Mouse (Mus musculus): Measurements from ENCODE around the gene Strap. TPM values are rescaled to one million over a fixed set of nuclear protein-coding genes. Genes with fewer than 3 reads are reported as not detected.

Gene Strap
- polyA plus RNA-seq, 1 experiment from 2014 or later: 193 TPM

GRCm38 (mm10) chr6:137735671-137736238, 877 bp downstream of the Strap start:
- Histone ChIP-seq H3K27me3 (ENCODE audit: insufficient read depth, low read length) (no peaks in the 10 kb centered on the region), H3K27ac (ENCODE audit: low read depth) (no peak overlapping the region), H3K4me3 (ENCODE audit: low read depth, low read length) (peak overlapping the region; percentile 78), H3K9ac (peak overlapping the region; percentile 84), H3K4me2 (peak overlapping the region; percentile 77), H3K4me1 (ENCODE audit: insufficient read depth) (peaks cover 10% of the 10 kb centered on the region; the same call in 1 of the 2 replicates), H3K36me3 (ENCODE audit: insufficient read depth) (peaks cover 35% of the 10 kb centered on the region), H3K9me3 (ENCODE audit: low read depth, low read length) (no peaks in the 10 kb centered on the region)
- WGBS: 4% methylated on average over 17 of the region's 17 CpGs
- ATAC-seq (ENCODE audit: insufficient read depth) (no peak), DNase-seq (no peak)
- TF ChIP-seq CTCF (IDR thresholded peaks at IDR 0.05; ENCODE audit: low read depth): no peak

GRCm38 (mm10) chr6:137740972-137741371, 6.1 kb downstream of the Strap start:
- WGBS: 92% methylated on average over 2 of the region's 2 CpGs
- no peak overlapping the region for H3K27ac ChIP-seq (ENCODE audit: low read depth)
- H3K36me3 ChIP-seq (ENCODE audit: insufficient read depth): peaks cover 85% of the 10 kb centered on the region
- no peak overlapping the region for H3K9ac ChIP-seq
- no peak overlapping the region for H3K4me3 ChIP-seq (ENCODE audit: low read depth, low read length)
- no peaks in the 10 kb centered on the region for H3K9me3 ChIP-seq (ENCODE audit: low read depth, low read length)
- no peaks in the 10 kb centered on the region for H3K27me3 ChIP-seq (ENCODE audit: insufficient read depth, low read length)
- H3K4me2 ChIP-seq: no peak overlapping the region
- DNase-seq (no peak), ATAC-seq (ENCODE audit: insufficient read depth) (no peak)
- peaks cover 4% of the 10 kb centered on the region; the same call in 1 of the 2 replicates for H3K4me1 ChIP-seq (ENCODE audit: insufficient read depth)
- no peak for TF ChIP-seq CTCF (IDR thresholded peaks at IDR 0.05; ENCODE audit: low read depth)

- 71% methylated on average over 4 of the region's 4 CpGs for WGBS
- no peak for ATAC-seq (ENCODE audit: insufficient read depth)
These were observed 9.8 kb downstream of the Strap start for GRCm38 (mm10) chr6:137744700-137745099.

GRCm38 (mm10) chr6:137747174-137747928, 12.5 kb downstream of the Strap start:
- Histone ChIP-seq H3K4me2 (no peak overlapping the region), H3K36me3 (ENCODE audit: insufficient read depth) (peaks cover 82% of the 10 kb centered on the region), H3K4me3 (ENCODE audit: low read depth, low read length) (no peak overlapping the region), H3K9me3 (ENCODE audit: low read depth, low read length) (no peaks in the 10 kb centered on the region), H3K4me1 (ENCODE audit: insufficient read depth) (no peaks in the 10 kb centered on the region), H3K27ac (ENCODE audit: low read depth) (no peak overlapping the region), H3K27me3 (ENCODE audit: insufficient read depth, low read length) (no peaks in the 10 kb centered on the region), H3K9ac (no peak overlapping the region)
- WGBS: 76% methylated on average over 5 of the region's 5 CpGs
- DNase-seq: peak; percentile 63
- peak; percentile 66 for TF ChIP-seq CTCF (IDR thresholded peaks at IDR 0.05; ENCODE audit: low read depth)
- no peak for ATAC-seq (ENCODE audit: insufficient read depth)

More at GRCm38 (mm10) chr6:137744700-137745099, 9.8 kb downstream of the Strap start:
- Histone ChIP-seq H3K4me1 (ENCODE audit: insufficient read depth) (no peaks in the 10 kb centered on the region), H3K9me3 (ENCODE audit: low read depth, low read length) (no peaks in the 10 kb centered on the region), H3K27me3 (ENCODE audit: insufficient read depth, low read length) (no peaks in the 10 kb centered on the region), H3K36me3 (ENCODE audit: insufficient read depth) (peaks cover 87% of the 10 kb centered on the region), H3K4me2 (no peak overlapping the region), H3K9ac (no peak overlapping the region), H3K4me3 (ENCODE audit: low read depth, low read length) (no peak overlapping the region), H3K27ac (ENCODE audit: low read depth) (no peak overlapping the region)
- TF ChIP-seq CTCF (IDR thresholded peaks at IDR 0.05; ENCODE audit: low read depth): no peak
- no peak for DNase-seq

- no peak overlapping the region for H3K27ac ChIP-seq (ENCODE audit: low read depth)
- 88% methylated on average over 10 of the region's 10 CpGs for WGBS
- no peak for ATAC-seq (ENCODE audit: insufficient read depth)
These were observed 16.8 kb downstream of the Strap start for GRCm38 (mm10) chr6:137751551-137752274.

GRCm38 (mm10) chr6:137752275-137752655, 17.4 kb downstream of the Strap start:
- Histone ChIP-seq H3K4me1 (ENCODE audit: insufficient read depth) (no peaks in the 10 kb centered on the region), H3K27ac (ENCODE audit: low read depth) (no peak overlapping the region), H3K4me3 (ENCODE audit: low read depth, low read length) (no peak overlapping the region), H3K9ac (no peak overlapping the region), H3K27me3 (ENCODE audit: insufficient read depth, low read length) (no peaks in the 10 kb centered on the region), H3K36me3 (ENCODE audit: insufficient read depth) (peaks cover 46% of the 10 kb centered on the region), H3K9me3 (ENCODE audit: low read depth, low read length) (no peaks in the 10 kb centered on the region), H3K4me2 (no peak overlapping the region)
- TF ChIP-seq CTCF (IDR thresholded peaks at IDR 0.05; ENCODE audit: low read depth): no peak
- no peak for ATAC-seq (ENCODE audit: insufficient read depth)
- 86% methylated on average over 4 of the region's 4 CpGs for WGBS
- no peak for DNase-seq

More at GRCm38 (mm10) chr6:137751551-137752274, 16.8 kb downstream of the Strap start:
- H3K4me3 ChIP-seq (ENCODE audit: low read depth, low read length): no peak overlapping the region
- no peaks in the 10 kb centered on the region for H3K9me3 ChIP-seq (ENCODE audit: low read depth, low read length)
- H3K4me1 ChIP-seq (ENCODE audit: insufficient read depth): no peaks in the 10 kb centered on the region
- no peak for TF ChIP-seq CTCF (IDR thresholded peaks at IDR 0.05; ENCODE audit: low read depth)
- H3K36me3 ChIP-seq (ENCODE audit: insufficient read depth): peaks cover 49% of the 10 kb centered on the region
- no peaks in the 10 kb centered on the region for H3K27me3 ChIP-seq (ENCODE audit: insufficient read depth, low read length)
- no peak for DNase-seq
- no peak overlapping the region for H3K9ac ChIP-seq
- no peak overlapping the region for H3K4me2 ChIP-seq

All from lung, embryonic 14.5 days (tissue).